Mouse (Mus musculus): ENCODE data around the gene Adh6b.

Gene Adh6b

DNA sequence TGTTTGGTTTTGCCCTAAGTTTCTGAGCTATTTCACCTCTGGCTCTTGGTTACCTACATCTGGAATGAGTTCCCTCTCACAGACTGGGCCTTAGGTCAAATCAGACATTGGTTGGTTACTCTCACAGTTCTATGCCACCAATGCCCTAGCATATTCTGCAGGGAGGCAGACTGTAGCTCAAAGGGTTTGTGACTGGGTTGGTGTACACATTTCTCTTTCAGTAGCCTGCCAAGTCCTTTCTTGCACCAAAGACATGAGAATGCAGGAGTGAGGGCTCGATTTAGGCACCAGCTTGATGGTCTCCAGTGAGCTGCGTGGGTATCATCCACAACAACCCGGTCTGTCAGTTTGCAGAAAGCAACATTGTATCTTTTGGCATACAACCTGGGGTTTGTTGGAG lies 63.3 kb downstream of the Adh6b start:
- no peak for DNase-seq (ENCODE audit: low read depth, low spot score)
- H3K27me3 ChIP-seq (ENCODE audit: control insufficient read depth, insufficient read depth, low read length, poor library complexity, severe bottlenecking), result no peaks in the 10 kb centered on the region

DNA sequence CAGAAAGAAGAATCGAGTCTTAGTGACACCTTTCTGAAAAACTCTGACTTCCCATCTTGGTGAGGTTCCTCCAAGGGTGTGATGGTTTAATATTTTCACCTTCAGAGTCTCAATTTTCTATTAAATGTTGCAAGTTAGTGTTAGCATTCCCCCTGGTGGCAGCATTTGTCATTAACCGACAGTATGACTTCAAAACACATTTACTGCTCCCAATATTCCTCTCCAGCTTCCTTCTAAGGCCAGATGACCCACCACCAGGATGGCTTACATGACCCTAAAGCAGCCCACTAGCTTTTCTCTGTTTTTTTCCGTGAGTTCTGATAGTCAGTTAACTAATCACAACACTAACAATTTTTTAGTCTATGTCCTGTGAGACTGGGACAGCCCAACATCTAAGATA lies 63.8 kb downstream of the Adh6b start:
- Histone ChIP-seq H3K36me3 (ENCODE audit: control insufficient read depth, insufficient read depth, low read length, poor library complexity, severe bottlenecking) (no peaks in the 10 kb centered on the region), H3K27me3 (ENCODE audit: control insufficient read depth, insufficient read depth, low read length, poor library complexity, severe bottlenecking) (no peaks in the 10 kb centered on the region)
- no peak for DNase-seq (ENCODE audit: low read depth, low spot score)

More for the DNA sequence above, 63.3 kb downstream of the Adh6b start:
- no peaks in the 10 kb centered on the region for H3K36me3 ChIP-seq (ENCODE audit: control insufficient read depth, insufficient read depth, low read length, poor library complexity, severe bottlenecking)

DNA sequence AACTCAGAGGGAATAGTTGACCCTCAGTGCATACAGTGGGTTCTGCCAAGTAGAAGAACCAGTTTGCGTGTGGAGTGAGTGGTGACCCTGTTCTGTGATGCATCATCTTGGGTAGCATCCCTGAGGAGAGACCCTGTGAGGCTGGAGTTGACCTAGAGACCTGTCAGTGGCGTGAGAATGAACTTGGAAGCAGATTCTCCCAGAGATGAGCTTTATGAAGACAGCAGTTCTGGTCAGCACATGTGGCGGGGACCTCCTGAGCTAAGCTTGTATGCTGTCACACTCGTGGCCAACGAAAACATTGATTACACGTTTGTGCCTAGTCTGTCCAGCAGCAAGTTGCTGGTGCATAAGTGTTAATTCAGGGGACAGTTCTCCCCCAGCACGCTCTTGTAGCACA lies 64.3 kb downstream of the Adh6b start:
- Histone ChIP-seq H3K27me3 (ENCODE audit: control insufficient read depth, insufficient read depth, low read length, poor library complexity, severe bottlenecking) (no peaks in the 10 kb centered on the region), H3K36me3 (ENCODE audit: control insufficient read depth, insufficient read depth, low read length, poor library complexity, severe bottlenecking) (no peaks in the 10 kb centered on the region)

DNA sequence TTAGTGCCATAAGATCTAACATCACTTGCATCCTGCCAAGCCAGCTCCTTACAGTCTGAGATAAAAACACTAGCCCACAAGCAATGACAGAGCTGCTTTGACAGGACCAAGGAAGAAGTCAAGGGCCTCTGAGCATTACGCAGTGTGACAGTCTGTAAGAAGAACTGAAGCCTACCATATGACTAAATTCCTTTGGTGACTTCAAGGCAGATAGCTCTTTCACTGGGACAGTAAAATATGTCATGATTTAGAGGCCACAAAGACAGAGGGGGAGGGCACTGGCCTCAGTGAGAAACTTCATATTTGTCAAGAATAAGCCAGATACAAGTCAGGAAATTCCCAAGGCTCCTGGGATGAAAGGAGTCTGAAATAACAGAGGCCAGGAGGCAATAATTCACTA lies 66.3 kb downstream of the Adh6b start:
- DNase-seq (ENCODE audit: low read depth, low spot score), result no peak
- H3K27me3 ChIP-seq (ENCODE audit: control insufficient read depth, insufficient read depth, low read length, poor library complexity, severe bottlenecking), result no peaks in the 10 kb centered on the region
- H3K36me3 ChIP-seq (ENCODE audit: control insufficient read depth, insufficient read depth, low read length, poor library complexity, severe bottlenecking), result no peaks in the 10 kb centered on the region

More for the DNA sequence above, 64.3 kb downstream of the Adh6b start:
- DNase-seq (ENCODE audit: low read depth, low spot score), result no peak
